Mouse (Mus musculus) limb, embryonic 12.5 days (tissue): Measurements from ENCODE around the gene Gm26558. TPM values are rescaled to one million over a fixed set of nuclear protein-coding genes. Genes with fewer than 3 reads are reported as not detected.

Source experiments
- ATAC-seq: fragments of 200-750 bp; cut with Nextera tagmentation; 2 replicates; pipeline ENCODE4 v1.8.0; 2017; ENCODE audit warnings: low read depth, moderate TSS enrichment; ENCODE audit not compliant: insufficient number of reproducible peaks, insufficient read depth, low FRiP score, low TSS enrichment
- H3K27ac ChIP-seq: fragments of 300-500 bp; sonication (generic); 2 replicates; pipeline ENCODE4 v1.5.1; 2016; ENCODE audit warnings: mild to moderate bottlenecking, moderate library complexity
- H3K27me3 ChIP-seq: fragments of 300-500 bp; sonication (generic); 2 replicates; pipeline ENCODE4 v1.6.1; 2016; ENCODE audit warnings: mild to moderate bottlenecking, moderate library complexity
- H3K36me3 ChIP-seq: fragments of 300-500 bp; sonication (generic); 2 replicates; pipeline ENCODE4 v1.6.1; 2016; ENCODE audit warnings: mild to moderate bottlenecking, moderate library complexity
- H3K4me1 ChIP-seq: fragments of 300-500 bp; sonication (generic); replicated peaks from 2 replicates; pipeline ENCODE4 v1.6.1; 2016
- H3K4me2 ChIP-seq: fragments of 300-500 bp; sonication (generic); 2 replicates; pipeline ENCODE4 v1.6.1; 2016; ENCODE audit warnings: mild to moderate bottlenecking, moderate library complexity
- H3K4me3 ChIP-seq: fragments of 300-500 bp; sonication (generic); replicated peaks from 2 replicates; pipeline ENCODE4 v1.5.1; 2016; ENCODE audit warnings: mild to moderate bottlenecking
- H3K9ac ChIP-seq: fragments of 300-500 bp; sonication (generic); replicated peaks from 2 replicates; pipeline ENCODE4 v1.6.1; 2016; ENCODE audit warnings: mild to moderate bottlenecking, moderate library complexity
- H3K9me3 ChIP-seq: fragments of 300-500 bp; sonication (generic); 2 replicates; pipeline ENCODE4 v1.6.1; 2016; ENCODE audit warnings: mild to moderate bottlenecking, moderate library complexity
- WGBS: fragments of 180-500 bp; shearing (Covaris S2); methylation state at CpG from one replicate; pipeline ENCODE4 v1.1.7; 2016; 5-methylcytosine and 5-hydroxymethylcytosine counted together
- polyA plus RNA-seq: library from polyadenylated mRNA; unstranded; fragments of >200 nt; fragmentation: Nextera tagmentation; extraction: Ambion mirVana; gene quantifications from 2 replicates; pipeline ENCODE4 v1.2.1, GENCODE M21; 2016

The Gm26558 gene
- polyA plus RNA-seq, 1 experiment from 2014 or later: 5.9 TPM

DNA sequence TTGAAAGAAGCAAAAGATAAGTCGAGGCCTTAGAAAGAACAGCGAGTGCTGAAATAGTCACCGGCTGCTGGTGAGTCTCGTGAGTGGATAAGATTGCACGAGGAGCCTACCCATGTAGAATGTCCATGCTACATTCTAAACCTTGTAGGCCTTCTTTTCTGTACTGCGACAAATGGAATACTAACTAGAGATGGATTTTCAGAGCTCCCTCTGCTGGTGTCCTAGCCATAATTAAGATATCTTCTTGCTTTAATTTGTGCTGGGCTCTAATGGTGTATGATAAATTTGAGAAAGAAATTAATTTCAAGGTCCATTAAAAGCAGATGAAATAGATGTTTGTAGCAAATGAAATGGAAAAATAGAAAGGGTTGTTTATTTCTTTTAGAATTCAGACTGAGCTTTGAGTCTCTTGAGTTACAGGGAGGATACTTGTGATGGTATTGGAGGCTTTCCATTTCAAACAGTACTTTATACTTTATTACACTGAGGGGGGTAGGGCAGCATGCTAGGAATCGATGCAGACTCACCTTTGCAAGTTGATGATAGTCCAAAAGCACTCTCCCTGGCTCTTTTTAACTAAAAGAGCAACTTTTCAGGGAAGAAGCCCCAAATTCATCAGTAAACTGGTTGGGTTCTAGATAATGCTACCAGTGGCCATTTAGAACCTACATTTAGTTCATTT is 11.7 kb upstream of the Gm26558 start:
- Histone ChIP-seq H3K4me2 (no peak overlapping the region), H3K4me3 (no peak overlapping the region), H3K36me3 (peaks cover 9% of the 10 kb centered on the region), H3K9ac (no peak overlapping the region), H3K27ac (no peak overlapping the region), H3K9me3 (no peaks in the 10 kb centered on the region), H3K27me3 (no peaks in the 10 kb centered on the region), H3K4me1 (0 out of 2 replicates have a peak, but pooled peaks cover 3% of the 10 kb centered on the region)
- WGBS: 87% methylated on average over 7 of the region's 7 CpGs
- no peak for ATAC-seq

DNA sequence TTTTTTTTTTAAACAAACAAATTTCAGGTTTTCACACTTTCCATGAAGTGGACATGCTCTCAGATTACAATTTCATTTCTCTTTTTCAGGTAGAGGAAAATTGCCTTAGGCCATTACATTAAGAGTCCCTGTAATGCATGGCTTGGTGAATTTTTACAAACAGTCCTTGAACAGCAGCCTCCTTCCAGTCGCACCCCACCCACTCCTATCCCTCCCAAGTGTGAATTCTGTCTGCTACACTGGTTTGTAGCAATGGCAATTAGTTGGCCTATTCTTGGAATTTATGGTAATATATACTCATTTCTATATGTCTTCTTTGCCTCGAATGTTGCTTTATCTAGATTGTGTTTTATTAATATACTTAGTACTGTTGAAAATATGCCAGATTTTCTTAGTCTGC is 10.6 kb upstream of the Gm26558 start:
- no peak overlapping the region for H3K4me2 ChIP-seq
- H3K27me3 ChIP-seq: no peaks in the 10 kb centered on the region
- no peaks in the 10 kb centered on the region for H3K36me3 ChIP-seq
- 90% methylated on average over 2 of the region's 2 CpGs for WGBS
- 0 out of 2 replicates have a peak, but pooled peaks cover 3% of the 10 kb centered on the region for H3K4me1 ChIP-seq
- H3K4me3 ChIP-seq: no peak overlapping the region
- H3K27ac ChIP-seq: no peak overlapping the region
- H3K9me3 ChIP-seq: no peaks in the 10 kb centered on the region
- no peak for ATAC-seq
- no peak overlapping the region for H3K9ac ChIP-seq

DNA sequence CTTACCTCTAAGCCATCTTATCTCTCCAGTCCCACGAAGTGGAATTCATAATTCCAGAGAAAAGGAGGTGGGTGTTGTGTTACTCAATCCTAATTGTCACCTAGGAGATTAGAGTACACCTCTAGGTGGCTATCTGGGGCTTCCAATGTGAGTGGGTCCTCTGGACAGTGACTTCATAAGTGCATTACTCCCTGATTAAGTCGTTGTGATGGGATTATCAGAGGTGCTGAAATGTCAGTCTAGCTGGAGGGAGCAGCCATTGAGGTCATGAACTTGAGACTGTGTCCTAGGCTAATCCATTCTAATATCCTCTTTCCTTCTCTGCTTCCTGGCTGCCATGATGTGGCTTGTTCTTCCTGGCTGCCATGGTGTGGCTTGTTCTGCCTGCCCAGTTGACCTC is 8.0 kb upstream of the Gm26558 start:
- WGBS: 75% methylated on average over 2 of the region's 2 CpGs
- H3K4me1 ChIP-seq: 0 out of 2 replicates have a peak, but pooled peaks cover 3% of the 10 kb centered on the region
- no peak overlapping the region for H3K27ac ChIP-seq

DNA sequence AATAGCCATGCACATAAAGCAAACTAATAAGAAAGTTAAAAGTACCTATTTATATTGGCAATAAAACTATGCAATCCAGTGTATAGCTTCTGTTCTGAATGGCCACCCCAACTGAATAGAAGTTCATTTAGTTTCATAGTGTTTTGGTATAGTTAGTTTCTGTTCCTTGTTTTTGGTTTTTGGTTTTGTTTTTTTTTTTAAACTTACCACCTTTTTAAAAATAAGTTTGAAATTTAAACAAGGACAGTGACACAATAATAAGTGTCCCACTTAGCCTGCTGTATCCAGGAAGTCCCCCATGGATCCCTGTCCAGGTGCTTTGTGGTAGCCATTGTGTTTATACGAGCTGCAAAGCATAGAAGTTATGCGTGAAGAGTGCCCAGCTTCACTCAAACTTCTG is 7.3 kb upstream of the Gm26558 start:
- no peak overlapping the region for H3K9ac ChIP-seq
- H3K4me3 ChIP-seq: no peak overlapping the region
- no peak overlapping the region for H3K27ac ChIP-seq
- 82% methylated on average over 2 of the region's 2 CpGs for WGBS
- H3K4me2 ChIP-seq: no peak overlapping the region
- no peaks in the 10 kb centered on the region for H3K9me3 ChIP-seq
- H3K36me3 ChIP-seq: peaks cover 19% of the 10 kb centered on the region
- H3K27me3 ChIP-seq: no peaks in the 10 kb centered on the region
- H3K4me1 ChIP-seq: 0 out of 2 replicates have a peak, but pooled peaks cover 3% of the 10 kb centered on the region
- no peak for ATAC-seq

More for the DNA sequence above, 8.0 kb upstream of the Gm26558 start:
- no peak for ATAC-seq
- no peak overlapping the region for H3K4me3 ChIP-seq
- no peaks in the 10 kb centered on the region for H3K27me3 ChIP-seq
- peaks cover 15% of the 10 kb centered on the region for H3K36me3 ChIP-seq
- H3K9ac ChIP-seq: no peak overlapping the region
- no peaks in the 10 kb centered on the region for H3K9me3 ChIP-seq
- H3K4me2 ChIP-seq: no peak overlapping the region

DNA sequence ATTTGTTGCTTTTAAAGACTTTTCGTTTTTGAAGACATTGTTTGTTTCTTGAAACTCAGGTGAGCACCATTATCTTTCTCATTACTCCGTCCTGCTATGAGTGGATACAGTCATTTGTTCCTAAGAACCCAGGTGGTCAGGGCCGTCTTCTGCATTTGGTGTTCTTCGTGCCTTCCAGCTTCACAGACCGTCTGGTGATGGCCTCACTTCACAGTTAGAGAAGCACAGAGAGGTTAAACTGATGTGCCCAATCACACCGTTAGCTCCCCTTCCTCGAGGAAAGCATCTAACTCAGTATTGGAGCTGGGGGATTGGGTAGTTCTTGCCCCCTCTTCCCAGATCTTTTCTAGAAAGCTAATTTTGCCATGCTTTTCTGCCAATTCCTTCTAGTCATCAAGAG is 5.1 kb upstream of the Gm26558 start:
- WGBS: 93% methylated on average over 7 of the region's 7 CpGs
- no peaks in the 10 kb centered on the region for H3K9me3 ChIP-seq
- H3K27me3 ChIP-seq: no peaks in the 10 kb centered on the region

DNA sequence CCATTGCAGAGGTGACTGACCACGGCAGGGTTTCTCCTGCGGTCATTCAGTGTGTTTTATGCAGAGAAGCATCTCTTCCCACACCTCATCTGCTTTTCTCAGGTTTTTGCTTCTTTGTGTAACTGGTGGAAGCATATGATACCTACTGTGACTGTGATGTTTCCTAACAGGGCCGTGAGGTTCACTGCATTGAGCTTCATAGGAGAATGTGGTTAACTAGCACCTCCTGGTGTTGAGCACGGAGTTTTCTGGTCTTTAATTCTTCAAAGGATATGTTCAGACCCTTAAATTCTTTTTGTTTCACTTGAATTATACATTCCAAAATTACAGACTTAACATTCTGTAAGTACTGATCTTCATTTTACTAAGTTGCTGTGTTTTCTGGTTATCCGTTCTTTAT is 1.9 kb upstream of the Gm26558 start:
- H3K9ac ChIP-seq: no peak overlapping the region
- no peak for ATAC-seq
- no peaks in the 10 kb centered on the region for H3K27me3 ChIP-seq
- peaks cover 19% of the 10 kb centered on the region for H3K36me3 ChIP-seq
- H3K4me2 ChIP-seq: no peak overlapping the region
- no peak overlapping the region for H3K4me3 ChIP-seq
- H3K9me3 ChIP-seq: no peaks in the 10 kb centered on the region
- 81% methylated on average over 5 of the region's 5 CpGs for WGBS
- H3K4me1 ChIP-seq: peaks cover 16% of the 10 kb centered on the region
- no peak overlapping the region for H3K27ac ChIP-seq

More for the DNA sequence above, 5.1 kb upstream of the Gm26558 start:
- Histone ChIP-seq H3K9ac (no peak overlapping the region), H3K27ac (no peak overlapping the region), H3K4me3 (no peak overlapping the region), H3K4me2 (no peak overlapping the region), H3K4me1 (peaks cover 16% of the 10 kb centered on the region), H3K36me3 (peaks cover 19% of the 10 kb centered on the region)
- ATAC-seq: no peak

DNA sequence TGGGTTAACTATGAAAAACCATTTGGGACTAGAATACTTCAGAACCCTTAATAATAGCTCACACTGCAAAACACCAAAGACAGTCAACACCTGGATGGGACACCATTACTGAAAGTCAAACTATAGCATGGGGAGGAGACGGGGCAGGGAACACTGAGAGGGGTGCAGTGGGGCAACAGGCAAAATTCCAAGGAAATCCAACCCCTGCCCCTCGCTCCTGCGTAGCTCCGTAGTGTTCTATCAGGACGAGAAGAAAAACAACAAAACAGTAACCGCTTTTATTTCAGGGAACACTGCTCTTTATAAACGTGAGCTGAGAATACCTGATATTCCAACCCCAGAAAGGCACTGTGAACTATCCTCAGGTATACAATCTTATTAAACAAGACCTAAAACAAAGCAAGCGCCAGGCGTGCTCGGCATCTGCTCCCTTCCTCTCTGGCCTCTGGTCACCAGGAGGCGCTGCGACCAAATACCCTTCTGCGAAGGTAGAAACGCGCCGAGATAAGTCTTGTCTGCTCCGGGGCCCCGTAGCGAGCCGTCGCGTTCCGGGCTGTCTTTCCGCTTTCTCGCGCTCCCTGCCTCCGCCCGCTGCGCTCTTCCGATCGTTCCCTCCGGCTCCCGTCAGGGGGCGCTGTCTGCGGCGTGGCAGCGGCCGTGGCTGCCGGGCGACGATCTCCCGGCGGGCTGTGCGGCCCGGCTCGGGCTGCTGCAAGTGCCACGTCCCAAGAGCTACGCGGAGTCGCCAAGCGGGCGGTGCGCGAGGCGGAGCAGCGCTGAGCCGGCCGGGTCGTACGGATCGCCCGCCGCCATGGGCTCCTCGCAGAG is 807 bp downstream of the Gm26558 start, which contains the start of gene Gorasp2:
Gene Gorasp2, plus strand, starts transcription at position 690 of the 828 bp plus-strand sequence.
- Histone ChIP-seq H3K27me3 (no peaks in the 10 kb centered on the region; the same call in 1 of the 2 replicates), H3K4me1 (peaks cover 16% of the 10 kb centered on the region), H3K36me3 (peaks cover 11% of the 10 kb centered on the region), H3K9ac (peak within 1 kb of the TSS; percentile 96), H3K4me3 (peak within 1 kb of the TSS; percentile 90), H3K4me2 (peak within 1 kb of the TSS; percentile 84), H3K27ac (peak within 1 kb of the TSS; percentile 91), H3K9me3 (no peaks in the 10 kb centered on the region)
- 1% methylated on average over 64 of the region's 64 CpGs for WGBS
- peak; percentile 94 for ATAC-seq

DNA sequence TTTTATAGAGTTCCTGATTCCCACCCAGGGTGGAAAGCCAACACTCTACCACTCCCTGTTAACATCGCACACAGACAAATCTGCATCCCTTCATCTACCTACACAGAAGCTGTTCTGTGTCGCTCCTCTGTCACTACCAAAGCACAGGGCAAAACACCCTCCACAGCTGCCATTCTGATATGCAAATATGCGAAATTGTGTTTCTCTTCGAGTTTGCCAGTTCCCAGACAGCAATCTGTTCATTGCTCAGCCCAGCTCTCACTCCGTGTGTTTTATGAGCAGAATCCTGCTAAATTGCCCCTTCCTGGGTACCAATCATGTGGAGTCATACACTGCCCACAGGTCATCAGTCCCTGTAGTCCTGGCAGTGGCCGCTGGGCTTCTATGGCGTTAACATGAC is 4.8 kb downstream of the Gm26558 start:
- Histone ChIP-seq H3K27me3 (no peaks in the 10 kb centered on the region; the same call in 1 of the 2 replicates), H3K4me1 (0 out of 2 replicates have a peak, but pooled peaks cover 4% of the 10 kb centered on the region), H3K9me3 (no peaks in the 10 kb centered on the region), H3K4me3 (no peak overlapping the region), H3K36me3 (no peaks in the 10 kb centered on the region), H3K27ac (no peak overlapping the region), H3K4me2 (no peak overlapping the region), H3K9ac (no peak overlapping the region)
- WGBS: 69% methylated on average over 7 of the region's 7 CpGs
- ATAC-seq: no peak

DNA sequence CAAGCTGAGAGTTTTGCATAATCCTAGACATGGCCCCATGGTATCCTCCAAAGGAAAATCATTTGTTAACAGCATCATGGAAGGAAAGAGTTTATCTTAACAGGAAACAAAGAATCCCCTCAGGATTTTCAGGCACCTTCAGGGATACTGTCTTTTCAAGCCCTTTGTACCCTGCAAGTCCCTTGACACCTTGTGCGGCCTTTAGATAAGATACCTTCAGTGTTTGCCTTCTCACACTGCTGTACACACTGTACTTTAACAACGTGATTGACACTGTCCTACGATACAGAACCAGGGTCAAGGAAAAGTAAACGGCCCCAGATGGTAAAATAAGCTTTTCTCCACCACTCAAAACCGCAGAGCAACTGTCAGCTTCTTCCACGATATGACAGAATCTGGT is 10.1 kb downstream of the Gm26558 start:
- 60% methylated on average over 6 of the region's 6 CpGs for WGBS
- ATAC-seq: no peak
- no peaks in the 10 kb centered on the region for H3K27me3 ChIP-seq

DNA sequence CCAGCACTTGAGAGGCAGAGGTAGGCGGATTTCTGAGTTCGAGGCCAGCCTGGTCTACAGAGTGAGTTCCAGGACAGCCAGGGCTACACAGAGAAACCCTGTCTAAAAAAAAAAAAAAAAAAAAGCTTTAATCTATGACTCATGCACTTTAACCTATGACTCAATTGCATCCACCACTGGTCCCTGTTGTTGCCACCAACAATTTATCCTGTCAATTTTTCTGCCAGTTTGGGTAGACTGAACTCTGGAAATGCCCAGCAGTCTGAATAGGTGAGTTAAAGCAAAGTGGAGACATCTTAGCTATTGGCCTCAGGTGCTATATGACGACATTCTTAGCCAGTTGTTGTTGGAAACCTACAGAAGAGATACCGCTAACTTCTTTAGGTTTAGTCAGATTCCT is 12.4 kb downstream of the Gm26558 start:
- H3K36me3 ChIP-seq: no peaks in the 10 kb centered on the region
- 91% methylated on average over 4 of the region's 4 CpGs for WGBS
- no peak for ATAC-seq
- no peak overlapping the region for H3K4me2 ChIP-seq
- H3K4me3 ChIP-seq: no peak overlapping the region
- no peak overlapping the region for H3K27ac ChIP-seq
- no peaks in the 10 kb centered on the region for H3K27me3 ChIP-seq
- H3K9me3 ChIP-seq: no peaks in the 10 kb centered on the region
- no peaks in the 10 kb centered on the region for H3K4me1 ChIP-seq
- H3K9ac ChIP-seq: no peak overlapping the region

More for the DNA sequence above, 10.1 kb downstream of the Gm26558 start:
- Histone ChIP-seq H3K4me1 (no peaks in the 10 kb centered on the region), H3K9ac (no peak overlapping the region), H3K9me3 (no peaks in the 10 kb centered on the region), H3K4me2 (no peak overlapping the region), H3K36me3 (no peaks in the 10 kb centered on the region), H3K4me3 (no peak overlapping the region), H3K27ac (no peak overlapping the region)

DNA sequence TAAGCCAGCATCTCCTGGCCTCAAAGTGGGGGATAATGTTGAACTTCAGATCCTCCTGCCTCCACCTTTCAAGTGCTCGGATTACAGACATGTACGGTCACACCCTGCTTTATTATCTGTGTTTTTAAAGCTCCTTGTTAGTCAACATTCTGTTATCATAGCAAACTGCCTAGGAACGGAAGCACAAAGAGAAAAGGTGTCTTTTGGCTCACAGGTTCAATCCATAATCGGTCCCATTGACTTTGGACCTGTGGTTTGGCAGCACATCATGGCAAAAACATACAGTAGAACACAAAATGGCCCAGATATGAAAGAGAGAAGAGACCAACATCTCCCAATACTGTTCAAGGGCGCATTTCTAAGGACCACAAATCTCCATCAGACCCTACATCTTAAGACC is 13.6 kb downstream of the Gm26558 start:
- Histone ChIP-seq H3K27me3 (no peaks in the 10 kb centered on the region), H3K9me3 (no peaks in the 10 kb centered on the region), H3K27ac (no peak overlapping the region), H3K4me1 (peaks cover 4% of the 10 kb centered on the region; the same call in 1 of the 2 replicates), H3K4me2 (no peak overlapping the region), H3K4me3 (no peak overlapping the region), H3K9ac (no peak overlapping the region), H3K36me3 (no peaks in the 10 kb centered on the region)
- no peak for ATAC-seq
- WGBS: 88% methylated on average over 5 of the region's 5 CpGs
